Mouse (Mus musculus): ENCODE results near the gene 4933411K16Rik. TPM values are rescaled to one million over a fixed set of nuclear protein-coding genes. Genes with fewer than 3 reads are reported as not detected.
"Not testable (repeated sequence)": the region's sequence is repeated elsewhere in the genome, so short reads cannot be mapped to it uniquely, and the experiment has no call there.

Gene 4933411K16Rik
- polyA plus RNA-seq, 1 experiment = 0.23 TPM

- no peak for DNase-seq (ENCODE audit: low spot score)
These were observed 26.5 kb downstream of the 4933411K16Rik start for GRCm38 (mm10) chr19:42078566-42078965.

GRCm38 (mm10) chr19:42079006-42079405 is 27.0 kb downstream of the 4933411K16Rik start:
- DNase-seq (ENCODE audit: low spot score) = no peak

GRCm38 (mm10) chr19:42079950-42080349 is 27.9 kb downstream of the 4933411K16Rik start:
- DNase-seq (ENCODE audit: low spot score) = no peak

- no peak for DNase-seq (ENCODE audit: low spot score)
These were observed 28.4 kb downstream of the 4933411K16Rik start for GRCm38 (mm10) chr19:42080469-42080868.

- DNase-seq (ENCODE audit: low spot score) = not testable (repeated sequence)
These were observed 29.6 kb downstream of the 4933411K16Rik start for GRCm38 (mm10) chr19:42081613-42082012.

GRCm38 (mm10) chr19:42085690-42086089 is 33.6 kb downstream of the 4933411K16Rik start:
- no peak for DNase-seq (ENCODE audit: low spot score)

- peak; percentile 44 for DNase-seq (ENCODE audit: low spot score)
These were observed 34.1 kb downstream of the 4933411K16Rik start, which contains the start of gene Morn4 for GRCm38 (mm10) chr19:42086166-42086565. TSS of gene Morn4 (minus strand) at chr19:42086357.

GRCm38 (mm10) chr19:42089103-42089747 is 37.2 kb downstream of the 4933411K16Rik start:
- DNase-seq (ENCODE audit: low spot score) = no peak

- peak; percentile 91 for DNase-seq (ENCODE audit: low spot score)
These were observed 37.9 kb downstream of the 4933411K16Rik start, which contains the start of gene Pi4k2a for GRCm38 (mm10) chr19:42089748-42090595. TSS of gene Pi4k2a (plus strand) at chr19:42090470.

- no peak for DNase-seq (ENCODE audit: low spot score)
These were observed 38.6 kb downstream of the 4933411K16Rik start for GRCm38 (mm10) chr19:42090637-42091141.

- DNase-seq (ENCODE audit: low spot score) = no peak
These were observed 47.4 kb downstream of the 4933411K16Rik start for GRCm38 (mm10) chr19:42099406-42099805.

Other genes with a start within 250 kb of the 4933411K16Rik start
- gene Frat1, start 222.3 kb upstream of the 4933411K16Rik start, polyA plus RNA-seq (2012; rRNA removed) = 0.95 and 1.5 TPM in 2 replicates
- gene Frat2, start 204.1 kb upstream of the 4933411K16Rik start, polyA plus RNA-seq (2012; rRNA removed) = 1.8 and 2.3 TPM in 2 replicates
- gene Rrp12, start 156.1 kb upstream of the 4933411K16Rik start, polyA plus RNA-seq (2012; rRNA removed) = 6.1 and 6.4 TPM in 2 replicates
- 266 and 271 TPM in 2 replicates for gene Pgam1, start 140.3 kb upstream of the 4933411K16Rik start, polyA plus RNA-seq (2012; rRNA removed)
- 29.5 and 31.0 TPM in 2 replicates for gene Exosc1, start 118.8 kb upstream of the 4933411K16Rik start, polyA plus RNA-seq (2012; rRNA removed)
- 41.1 and 66.3 TPM in 2 replicates for gene Zdhhc16, start 118.8 kb upstream of the 4933411K16Rik start, polyA plus RNA-seq (2012; rRNA removed)
- gene Mms19, start 71.1 kb upstream of the 4933411K16Rik start, polyA plus RNA-seq (2012; rRNA removed) = 56.3 and 60.4 TPM in 2 replicates
- gene Ubtd1, start 70.5 kb upstream of the 4933411K16Rik start, polyA plus RNA-seq (2012; rRNA removed) = 33.2 and 39.2 TPM in 2 replicates
- gene Ankrd2, start 16.2 kb upstream of the 4933411K16Rik start, polyA plus RNA-seq (2012; rRNA removed) = 0.10 TPM in 1 of 2 replicates, not detected in the other
- gene Hoga1, start 6.6 kb upstream of the 4933411K16Rik start, polyA plus RNA-seq (2012; rRNA removed) = 2.4 and 2.7 TPM in 2 replicates
- gene Morn4, start 34.1 kb downstream of the 4933411K16Rik start, polyA plus RNA-seq (2012; rRNA removed) = 7.4 and 8.7 TPM in 2 replicates
- gene Pi4k2a, start 38.2 kb downstream of the 4933411K16Rik start, polyA plus RNA-seq (2012; rRNA removed) = 26.0 and 26.4 TPM in 2 replicates
- 28.6 and 29.1 TPM in 2 replicates for gene Avpi1, start 76.8 kb downstream of the 4933411K16Rik start, polyA plus RNA-seq (2012; rRNA removed)
- gene Marveld1, start 95.2 kb downstream of the 4933411K16Rik start, polyA plus RNA-seq (2012; rRNA removed) = 186 and 267 TPM in 2 replicates
- gene Zfyve27, start 111.7 kb downstream of the 4933411K16Rik start, polyA plus RNA-seq (2012; rRNA removed) = 43.3 and 50.3 TPM in 2 replicates
- gene Sfrp5, start 150.0 kb downstream of the 4933411K16Rik start, polyA plus RNA-seq (2012; rRNA removed) = 10.3 and 12.0 TPM in 2 replicates
- 0.10 TPM in 2 replicates for gene Golga7b, start 195.3 kb downstream of the 4933411K16Rik start, polyA plus RNA-seq (2012; rRNA removed)

Measured in urinary bladder, adult 2 months (tissue).